Mouse (Mus musculus) liver, postnatal 0 days (tissue): ENCODE data around the gene Fam129a. TPM values are rescaled to one million over a fixed set of nuclear protein-coding genes. Genes with fewer than 3 reads are reported as not detected.

Experiments used
- ATAC-seq: fragments of 200-750 bp; cut with Nextera tagmentation; 2 replicates; pipeline ENCODE4 v1.8.0; 2017; ENCODE audit warnings: mild to moderate bottlenecking, moderate library complexity
- DNase-seq: peaks from one replicate; pipeline ENCODE4 v3.0.0-alpha.2; 2016
- H3K27ac ChIP-seq: fragments of 300-500 bp; sonication (generic); 2 replicates; pipeline ENCODE4 v1.5.1; 2014; ENCODE audit warnings: antibody characterized with exemption, moderate library complexity, mild to moderate bottlenecking, low read depth
- H3K27me3 ChIP-seq: fragments of 300-500 bp; sonication (generic); 2 replicates; pipeline ENCODE4 v1.6.1; 2014; ENCODE audit warnings: low read length, control low read depth, mixed read lengths; ENCODE audit not compliant: insufficient read depth
- H3K36me3 ChIP-seq: fragments of 300-500 bp; sonication (generic); replicated peaks from 2 replicates; pipeline ENCODE4 v1.6.1; 2014; ENCODE audit warnings: mild to moderate bottlenecking, control low read depth, low read length, moderate library complexity, mixed read lengths; ENCODE audit not compliant: insufficient read depth
- H3K4me1 ChIP-seq: fragments of 300-500 bp; sonication (generic); 2 replicates; pipeline ENCODE4 v1.6.1; 2014; ENCODE audit warnings: antibody characterized with exemption, mild to moderate bottlenecking, control low read depth; ENCODE audit not compliant: insufficient read depth
- H3K4me2 ChIP-seq: fragments of 300-500 bp; sonication (generic); 2 replicates; pipeline ENCODE4 v1.6.1; 2014; ENCODE audit warnings: low read depth, mild to moderate bottlenecking, low read length, moderate library complexity, mixed read lengths
- H3K4me3 ChIP-seq: fragments of 300-500 bp; sonication (generic); 2 replicates; pipeline ENCODE4 v1.5.1; 2014; ENCODE audit warnings: low read depth, low read length
- H3K9ac ChIP-seq: fragments of 300-500 bp; sonication (generic); replicated peaks from 2 replicates; pipeline ENCODE4 v1.6.1; 2014; ENCODE audit warnings: mild to moderate bottlenecking, moderate library complexity
- H3K9me3 ChIP-seq: fragments of 300-500 bp; sonication (generic); 2 replicates; pipeline ENCODE4 v1.6.1; 2016; ENCODE audit warnings: mild to moderate bottlenecking, control low read depth, low read length, mixed read lengths
- CTCF ChIP-seq: sonication (generic); IDR thresholded peaks from 2 replicates; pipeline ENCODE4 v1.5.1; 2016; ENCODE audit warnings: antibody characterized with exemption, low read depth
- EP300 ChIP-seq: IDR thresholded peaks from 2 replicates; pipeline ENCODE4 v1.6.1; 2016; ENCODE audit warnings: antibody characterized with exemption, low read depth, mild to moderate bottlenecking
- WGBS: fragments of 180-500 bp; shearing (Covaris S2); extraction: QIAGEN DNeasy Blood & Tissue Kit; methylation state at CpG from one replicate; pipeline ENCODE4 v1.1.7; 2014; ENCODE audit not compliant: insufficient replicate concordance; 5-methylcytosine and 5-hydroxymethylcytosine counted together
- polyA plus RNA-seq: library from polyadenylated mRNA; unstranded; fragments of >200 nt; fragmentation: Nextera tagmentation; extraction: Ambion mirVana; gene quantifications from 2 replicates; pipeline ENCODE4 v1.2.1, GENCODE M21; 2015

Gene Fam129a
- polyA plus RNA-seq, 1 experiment from 2014 or later, result 11.5 TPM

- Histone ChIP-seq H3K9me3 (no peaks in the 10 kb centered on the region), H3K9ac (no peak overlapping the region), H3K4me1 (peaks cover 22% of the 10 kb centered on the region), H3K4me2 (no peak overlapping the region), H3K27me3 (no peaks in the 10 kb centered on the region), H3K27ac (no peak overlapping the region), H3K36me3 (peaks cover 20% of the 10 kb centered on the region), H3K4me3 (no peak overlapping the region)
- ATAC-seq (no peak), DNase-seq (no peak)
- TF ChIP-seq CTCF (no peak), EP300 (no peak)
- WGBS, result 57% methylated on average over 6 of the region's 6 CpGs
These were observed 187.3 kb downstream of the Fam129a start for GRCm38 (mm10) chr1:151758301-151758700.

GRCm38 (mm10) chr1:151758991-151759390, 188.0 kb downstream of the Fam129a start:
- 61% methylated on average over 2 of the region's 2 CpGs for WGBS
- no peaks in the 10 kb centered on the region for H3K9me3 ChIP-seq
- H3K4me2 ChIP-seq, result no peak overlapping the region
- H3K36me3 ChIP-seq, result peaks cover 20% of the 10 kb centered on the region
- DNase-seq (no peak), ATAC-seq (no peak)
- no peak overlapping the region for H3K27ac ChIP-seq
- H3K4me3 ChIP-seq, result no peak overlapping the region
- TF ChIP-seq CTCF, result no peak
- TF ChIP-seq EP300, result no peak
- no peaks in the 10 kb centered on the region for H3K27me3 ChIP-seq
- peaks cover 15% of the 10 kb centered on the region for H3K4me1 ChIP-seq
- no peak overlapping the region for H3K9ac ChIP-seq

- DNase-seq, result no peak
- no peaks in the 10 kb centered on the region for H3K9me3 ChIP-seq
- 64% methylated on average over 3 of the region's 3 CpGs for WGBS
These were observed 193.2 kb downstream of the Fam129a start for GRCm38 (mm10) chr1:151764236-151764635.

DNA sequence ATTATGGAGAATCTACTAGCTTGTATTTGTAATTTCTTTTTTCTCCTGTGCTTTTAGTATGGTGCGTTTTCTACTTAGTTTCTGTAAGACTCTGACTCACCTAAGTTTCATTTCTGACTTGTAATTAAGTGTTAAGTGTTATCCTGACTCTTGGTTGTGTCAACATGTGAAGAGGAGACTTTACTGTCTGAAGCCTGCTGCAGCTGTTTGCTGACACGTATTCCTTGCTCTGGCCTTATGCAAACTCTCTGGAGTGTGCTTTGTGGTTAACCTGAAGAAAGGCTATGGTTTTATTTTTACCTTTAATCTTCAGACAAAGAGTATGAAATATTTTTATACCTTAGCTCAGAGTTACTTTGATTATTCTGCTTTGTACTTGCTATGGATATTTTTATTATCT, 195.2 kb downstream of the Fam129a start:
- Histone ChIP-seq H3K4me2 (no peak overlapping the region), H3K36me3 (peaks cover 26% of the 10 kb centered on the region), H3K9me3 (no peaks in the 10 kb centered on the region), H3K27me3 (no peaks in the 10 kb centered on the region), H3K27ac (no peak overlapping the region), H3K9ac (no peak overlapping the region), H3K4me1 (no peaks in the 10 kb centered on the region), H3K4me3 (no peak overlapping the region)
- DNase-seq (no peak), ATAC-seq (no peak)
- 59% methylated on average over 2 of the region's 2 CpGs for WGBS
- TF ChIP-seq EP300, result no peak
- no peak for TF ChIP-seq CTCF

More at GRCm38 (mm10) chr1:151764236-151764635, 193.2 kb downstream of the Fam129a start:
- Histone ChIP-seq H3K27me3 (no peaks in the 10 kb centered on the region), H3K4me2 (no peak overlapping the region), H3K4me3 (no peak overlapping the region), H3K27ac (no peak overlapping the region), H3K36me3 (peaks cover 29% of the 10 kb centered on the region), H3K9ac (no peak overlapping the region), H3K4me1 (no peaks in the 10 kb centered on the region)
- no peak for TF ChIP-seq EP300
- no peak for TF ChIP-seq CTCF
- ATAC-seq, result no peak

- Histone ChIP-seq H3K4me1 (no peaks in the 10 kb centered on the region), H3K4me2 (no peak overlapping the region), H3K9me3 (no peaks in the 10 kb centered on the region), H3K4me3 (no peak overlapping the region), H3K9ac (no peak overlapping the region), H3K36me3 (peaks cover 29% of the 10 kb centered on the region), H3K27me3 (no peaks in the 10 kb centered on the region), H3K27ac (no peak overlapping the region)
- ATAC-seq, result no peak
- WGBS, result 59% methylated on average over 3 of the region's 3 CpGs
- DNase-seq, result no peak
- TF ChIP-seq CTCF (peak; percentile 58), EP300 (no peak)
These were observed 196.1 kb downstream of the Fam129a start for GRCm38 (mm10) chr1:151766976-151767654.

GRCm38 (mm10) chr1:151769200-151769913, 198.4 kb downstream of the Fam129a start:
- H3K9me3 ChIP-seq, result no peaks in the 10 kb centered on the region
- TF ChIP-seq CTCF (no peak), EP300 (no peak)
- no peaks in the 10 kb centered on the region for H3K27me3 ChIP-seq
- H3K9ac ChIP-seq, result no peak overlapping the region
- no peaks in the 10 kb centered on the region for H3K4me1 ChIP-seq
- no peak for ATAC-seq
- H3K27ac ChIP-seq, result no peak overlapping the region
- H3K36me3 ChIP-seq, result peaks cover 35% of the 10 kb centered on the region
- H3K4me3 ChIP-seq, result no peak overlapping the region
- 76% methylated on average over 3 of the region's 3 CpGs for WGBS
- DNase-seq, result no peak
- no peak overlapping the region for H3K4me2 ChIP-seq

Other genes starting within 250 kb of the Fam129a start
- gene Ivns1abp, start 226.7 kb upstream of the Fam129a start, polyA plus RNA-seq, result 58.5 and 68.2 TPM in 2 replicates
- gene Swt1, start 142.7 kb upstream of the Fam129a start, polyA plus RNA-seq, result 17.2 and 20.6 TPM in 2 replicates
- 10.9 and 12.6 TPM in 2 replicates for gene Trmt1l, start 142.6 kb upstream of the Fam129a start, polyA plus RNA-seq
- 18.8 and 19.4 TPM in 2 replicates for gene Rnf2, start 70.2 kb upstream of the Fam129a start, polyA plus RNA-seq
- 3.7 and 5.2 TPM in 2 replicates for gene Edem3, start 184.2 kb downstream of the Fam129a start, polyA plus RNA-seq